Mouse (Mus musculus) adrenal gland, adult 8-10 months (tissue): Measurements from ENCODE around the gene Smco3. TPM values are rescaled to one million over a fixed set of nuclear protein-coding genes. Genes with fewer than 3 reads are reported as not detected.
A peak's percentile ranks its signal among the peaks of the same experiment; 100 is the strongest.
"Not testable (repeated sequence)": the region's sequence is repeated elsewhere in the genome, so short reads cannot be mapped to it uniquely, and the experiment has no call there.

Source experiments
- DNase-seq: peaks from one replicate; pipeline ENCODE4 v3.0.0; 2022
- microRNA-seq, 2 experiments: library from miRNA; unstranded; fragments of <30 nt; microRNA quantifications; one replicate each; pipeline ENCODE4 v1.2.0; 2022
- total RNA-seq, 4 experiments: library from RNA; stranded (reverse); gene quantifications; 2 replicates each; pipeline ENCODE4 v1.2.4; 2022

Gene Smco3
- total RNA-seq, 4 experiments from 2014 or later = 0.23 to 0.28 TPM; not detected in 2

DNA sequence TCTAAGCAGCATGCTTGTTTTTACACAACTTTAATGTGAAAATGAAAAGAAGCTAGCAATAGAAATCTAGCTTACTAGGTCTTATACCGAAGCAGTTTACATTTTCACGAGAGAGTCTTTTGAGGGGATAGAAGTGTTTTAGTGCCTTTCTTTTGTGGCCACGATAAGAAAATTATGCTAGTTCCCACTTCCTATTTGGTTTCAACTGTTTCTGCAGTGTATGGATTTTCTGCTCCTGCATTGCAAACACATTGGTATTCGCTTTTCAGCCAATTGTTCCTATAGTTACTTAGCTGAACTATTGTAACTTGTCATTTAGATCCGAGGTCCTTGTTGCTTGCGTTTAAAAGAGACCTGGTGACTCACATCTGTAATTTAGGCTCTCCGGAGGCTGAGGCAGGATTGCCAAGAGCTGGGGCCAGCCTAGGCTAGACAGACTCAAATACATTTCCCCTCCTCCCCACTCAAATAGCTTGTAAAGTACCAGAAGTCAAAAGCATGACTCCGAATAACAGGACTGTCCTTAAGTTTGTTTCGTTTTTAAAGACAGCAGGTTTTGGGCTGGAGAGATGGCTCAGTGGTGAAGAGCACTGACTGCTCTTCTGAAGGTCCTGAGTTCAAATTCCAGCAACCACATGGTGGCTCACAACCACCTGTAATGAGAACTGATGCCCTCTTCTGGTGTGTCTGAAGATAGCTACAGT lies 30.4 kb downstream of the Smco3 start:
- no peak for DNase-seq

DNA sequence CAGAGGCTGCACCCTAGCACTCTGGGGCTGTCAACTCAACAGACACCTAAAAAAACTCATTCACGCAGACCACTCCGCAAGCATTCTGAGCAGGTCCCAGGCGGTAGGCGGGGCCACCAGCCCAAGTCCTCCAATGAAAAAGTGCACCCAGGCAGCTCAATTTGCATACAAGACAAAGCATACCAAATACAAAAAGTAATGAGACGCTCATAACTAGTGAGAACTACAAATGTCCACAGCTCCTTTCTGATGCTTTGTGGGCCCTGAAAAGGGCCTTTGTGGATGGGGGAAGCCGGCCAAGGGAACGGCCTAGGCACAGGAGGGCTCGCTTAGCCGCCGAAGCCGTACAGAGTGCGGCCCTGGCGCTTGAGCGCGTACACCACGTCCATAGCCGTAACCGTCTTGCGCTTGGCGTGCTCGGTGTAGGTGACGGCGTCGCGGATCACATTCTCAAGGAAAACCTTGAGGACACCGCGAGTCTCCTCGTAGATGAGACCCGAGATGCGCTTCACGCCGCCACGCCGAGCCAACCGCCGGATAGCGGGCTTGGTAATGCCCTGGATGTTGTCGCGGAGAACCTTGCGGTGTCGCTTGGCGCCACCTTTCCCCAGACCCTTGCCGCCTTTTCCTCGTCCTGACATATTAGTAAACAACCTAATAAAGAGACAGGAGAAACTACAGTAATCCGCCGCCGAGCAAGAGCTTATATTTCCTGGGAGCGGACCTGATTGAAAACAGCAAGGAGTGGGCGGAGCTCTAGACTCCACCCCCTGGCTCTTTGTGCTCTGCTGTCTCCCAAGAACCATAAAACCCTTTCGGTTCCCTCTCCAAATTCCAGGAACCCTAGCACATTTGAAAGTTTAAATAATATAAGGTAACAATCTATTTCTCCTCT lies 31.3 kb downstream of the Smco3 start, which contains the start of gene Hist4h4:
Gene Hist4h4 (minus strand): TSS at position 677 of the 895 bp plus-strand sequence.
- peak; percentile 92 for DNase-seq

- DNase-seq = no peak
Observed at GRCm38 (mm10) chr6:136803093-136803738, 32.0 kb downstream of the Smco3 start.

GRCm38 (mm10) chr6:136801274-136801673 lies 34.0 kb downstream of the Smco3 start:
- DNase-seq = no peak

DNA sequence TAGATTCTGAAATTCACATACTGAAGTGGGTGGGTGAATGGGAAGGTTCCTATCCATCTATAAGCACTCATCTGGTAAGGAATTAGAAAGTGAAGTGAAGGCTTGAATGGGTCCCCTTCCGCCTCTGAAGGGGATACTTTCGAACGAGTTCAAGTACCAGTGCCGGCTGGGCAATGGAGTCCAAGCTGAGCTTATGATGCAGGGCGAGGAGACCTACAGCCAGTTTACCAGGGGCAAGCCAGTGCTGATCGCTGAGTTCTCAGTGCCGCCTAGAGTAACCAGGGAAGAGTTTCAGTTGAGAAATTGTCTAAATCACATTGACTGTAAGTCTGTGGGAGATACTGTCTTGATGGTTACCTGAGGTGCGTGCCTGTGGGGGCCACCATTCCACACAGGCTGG lies 34.5 kb downstream of the Smco3 start:
- DNase-seq = no peak

GRCm38 (mm10) chr6:136797874-136798693 lies 37.2 kb downstream of the Smco3 start:
- not testable (repeated sequence) for DNase-seq

GRCm38 (mm10) chr6:136795850-136796249 lies 39.4 kb downstream of the Smco3 start:
- DNase-seq = no peak

- DNase-seq = no peak
Observed at GRCm38 (mm10) chr6:136795110-136795509, 40.1 kb downstream of the Smco3 start.

GRCm38 (mm10) chr6:136793831-136794525 lies 41.3 kb downstream of the Smco3 start:
- no peak for DNase-seq

DNA sequence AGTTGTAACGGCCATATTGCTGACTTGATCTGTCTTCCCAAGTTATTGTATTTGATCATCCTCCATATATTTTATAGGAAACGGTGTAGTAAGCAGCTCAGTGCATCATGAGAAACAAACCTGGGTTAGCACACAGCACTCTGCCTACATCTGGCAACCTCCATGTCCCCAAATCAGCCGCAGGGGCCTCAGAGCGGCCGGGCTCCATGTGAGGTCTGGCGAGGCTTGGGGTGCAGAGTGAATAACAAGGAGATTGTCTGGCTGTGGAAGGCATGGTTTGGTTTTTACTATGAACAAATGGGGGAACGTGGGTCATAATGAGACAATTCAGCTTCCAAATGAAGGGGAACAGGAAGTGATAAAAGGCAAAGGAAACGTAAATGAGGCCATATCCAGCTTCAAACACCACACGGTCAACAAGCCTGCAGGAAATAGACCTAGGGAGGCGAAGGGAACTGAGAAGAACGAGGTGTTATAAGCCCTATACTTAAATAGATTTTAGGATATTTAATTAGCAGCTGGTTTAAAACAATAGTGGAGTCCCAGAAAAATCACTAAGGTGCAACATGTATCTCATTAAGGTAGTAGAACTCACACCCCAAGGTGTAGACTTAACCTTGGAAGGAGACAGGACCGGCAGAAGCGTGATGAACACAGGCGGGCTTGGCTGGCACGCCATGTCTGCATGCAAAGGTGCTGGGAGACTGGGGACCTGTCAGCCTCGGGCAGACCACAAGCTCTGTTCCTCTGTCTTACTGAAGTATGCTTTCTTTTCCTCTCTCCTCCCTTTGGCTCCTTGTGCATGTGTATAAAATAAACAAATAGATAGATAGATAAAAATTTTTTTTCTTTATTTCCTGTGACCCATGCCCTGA lies 42.1 kb downstream of the Smco3 start:
- DNase-seq = no peak

GRCm38 (mm10) chr6:136789391-136789971 lies 45.8 kb downstream of the Smco3 start:
- no peak for DNase-seq

- no peak for DNase-seq
Observed at GRCm38 (mm10) chr6:136782761-136783160, 52.5 kb downstream of the Smco3 start.

GRCm38 (mm10) chr6:136782146-136782545 lies 53.1 kb downstream of the Smco3 start:
- no peak for DNase-seq

DNA sequence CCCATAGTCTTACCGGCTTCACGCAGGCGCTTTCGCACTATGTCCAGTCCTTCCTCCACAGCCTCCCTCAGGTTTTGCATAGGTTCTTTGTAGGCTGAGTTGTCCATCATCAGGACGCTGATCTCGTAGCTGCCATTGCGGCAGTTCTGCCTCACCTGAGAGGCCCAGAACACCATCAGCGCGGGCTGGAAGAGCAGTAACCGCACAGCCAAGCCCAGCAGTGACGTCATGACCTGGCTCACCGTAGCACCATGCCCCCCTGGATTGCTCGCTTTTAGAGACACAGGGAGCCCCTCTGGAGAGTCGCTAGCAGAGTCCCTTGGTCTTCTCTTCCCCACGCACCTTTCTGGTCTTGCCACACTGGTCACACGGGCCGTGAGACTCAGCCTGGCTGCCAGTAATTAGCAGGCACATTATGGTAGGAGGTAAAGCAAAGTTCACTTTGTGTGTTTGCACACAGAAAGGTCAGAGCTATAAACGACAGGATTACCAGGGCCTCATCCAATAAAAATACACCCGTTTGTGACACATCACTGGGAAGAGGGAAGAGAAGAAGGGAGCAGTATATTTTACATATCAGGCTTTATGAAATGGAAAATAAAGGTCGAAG lies 53.8 kb downstream of the Smco3 start, which contains the start of gene Gucy2c:
Gene Gucy2c (minus strand): TSS at position 389 of the 610 bp plus-strand sequence.
- no peak for DNase-seq

Small RNA genes within 50 kb of the gene (microRNA-seq; reads per million reads assigned to microRNA genes)
- gene Gm44364 = 0 reads per million in 2 experiments

Other genes with a start within 250 kb of the Smco3 start
- gene Plbd1, start 173.5 kb downstream of the Smco3 start, total RNA-seq = 10 to 100 TPM in 3 of 4 experiments, 1 to 10 TPM in 1; 7.6 to 20.9 (median 15.8) TPM
- gene Gucy2c, start 53.7 kb downstream of the Smco3 start, total RNA-seq = under 1 TPM in 1 of 4 experiments, not detected in 3; 0.09 TPM
- 10 to 100 TPM; 11.5 to 15.1 (median 12.4) TPM for gene Hist4h4, start 31.0 kb downstream of the Smco3 start, total RNA-seq
- gene H2afj, start 27.2 kb downstream of the Smco3 start, total RNA-seq = 100 to 1,000 TPM in 3 of 4 experiments, 10 to 100 TPM in 1; 81.8 to 292 (median 145) TPM
- 1 to 10 TPM in 1 of 4 experiments, under 1 TPM in 3; 0.51 to 1.3 (median 0.97) TPM for gene BC049715, start 7.8 kb downstream of the Smco3 start, total RNA-seq
- 100 to 1,000 TPM in 1 of 4 experiments, 10 to 100 TPM in 3; 75.0 to 108 (median 79.2) TPM for gene Wbp11, start 7.2 kb downstream of the Smco3 start, total RNA-seq
- 1 to 10 TPM; 5.3 to 7.9 (median 7.2) TPM for gene Art4, start 22.3 kb upstream of the Smco3 start, total RNA-seq
- gene Mgp, start 40.4 kb upstream of the Smco3 start, total RNA-seq = 100 to 1,000 TPM; 174 to 284 (median 210) TPM
- gene Erp27, start 86.7 kb upstream of the Smco3 start, total RNA-seq = under 1 TPM in 1 of 4 experiments, not detected in 3; 0.28 TPM
- gene Pde6h, start 88.4 kb upstream of the Smco3 start, total RNA-seq = under 1 TPM in 1 of 4 experiments, not detected in 3; 0.14 TPM
- 10 to 100 TPM; 20.7 to 30.5 (median 28.0) TPM for gene Arhgdib, start 106.4 kb upstream of the Smco3 start, total RNA-seq